Mouse (Mus musculus): Measurements from ENCODE around the gene Flt4. TPM values are rescaled to one million over a fixed set of nuclear protein-coding genes. Genes with fewer than 3 reads are reported as not detected.

Gene Flt4
- polyA plus RNA-seq, 2 experiments: 2.2 to 2.8 TPM

- no peaks in the 10 kb centered on the region for H3K27me3 ChIP-seq (ENCODE audit: control insufficient read depth, insufficient read depth, low read length)
- no peak for TF ChIP-seq EP300 (IDR thresholded peaks at IDR 0.05; ENCODE audit: low read depth)
- no peak for TF ChIP-seq CTCF (IDR thresholded peaks at IDR 0.05; ENCODE audit: low read depth)
- no peak overlapping the region for H3K9ac ChIP-seq (replicated peaks)
- WGBS (ENCODE audit: insufficient replicate concordance): 34% methylated on average over 11 of the region's 11 CpGs
- no peak overlapping the region for H3K27ac ChIP-seq
- peak overlapping the region; percentile 35 for H3K4me2 ChIP-seq (ENCODE audit: low read depth)
- DNase-seq (ENCODE audit: low read depth in 3 of 3, low spot score in 3 of 3): no peak
- peak overlapping the region in 1 of 2 experiments; percentile 28; a peak in 2 of 4 replicates for H3K4me3 ChIP-seq (ENCODE audit: insufficient read depth in 1 of 2, low read depth in 2 of 2, low read length in 2 of 2)
- no peak for ATAC-seq (ENCODE audit: insufficient read depth)
- H3K36me3 ChIP-seq (replicated peaks; ENCODE audit: control insufficient read depth, insufficient read depth, low read depth): no peaks in the 10 kb centered on the region
- H3K4me1 ChIP-seq (replicated peaks; ENCODE audit: control insufficient read depth in 2 of 2, insufficient read depth in 2 of 2, low read length in 1 of 2): peaks cover 11 to 25% of the 10 kb centered on the region in 2 experiments; a peak in 3 of 4 replicates
- no peaks in the 10 kb centered on the region for H3K9me3 ChIP-seq (ENCODE audit: control insufficient read depth, low read length)
These were observed 44.0 kb downstream of the Flt4 start for GRCm38 (mm10) chr11:49653079-49653408.

DNA sequence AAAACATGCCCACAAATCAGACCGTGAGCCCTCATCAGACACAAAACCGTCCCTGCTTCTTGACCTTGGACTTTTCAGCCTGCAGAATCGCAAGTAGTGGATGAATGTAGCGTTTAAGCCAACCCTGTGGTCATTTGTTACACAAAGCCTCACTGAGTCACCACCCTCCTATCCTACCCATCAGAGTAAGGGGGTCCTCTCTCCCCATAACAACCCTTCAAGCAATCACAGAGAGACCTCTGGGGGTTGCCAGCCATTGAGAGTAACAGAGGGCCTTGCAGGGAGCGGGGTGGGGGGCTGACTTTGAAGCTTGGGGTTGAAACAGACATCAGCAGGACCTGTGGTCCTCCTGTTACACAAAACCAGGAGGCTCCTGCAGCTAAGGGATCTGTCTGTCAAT is 45.6 kb downstream of the Flt4 start:
- ATAC-seq (ENCODE audit: insufficient read depth): no peak
- peaks cover 11 to 36% of the 10 kb centered on the region in 2 experiments; a peak in 3 of 4 replicates for H3K4me1 ChIP-seq (replicated peaks; ENCODE audit: control insufficient read depth in 2 of 2, insufficient read depth in 2 of 2, low read length in 1 of 2)

GRCm38 (mm10) chr11:49655501-49655900 is 46.4 kb downstream of the Flt4 start:
- no peak for ATAC-seq (ENCODE audit: insufficient read depth)
- Histone ChIP-seq H3K4me3 (ENCODE audit: insufficient read depth in 1 of 2, low read depth in 2 of 2, low read length in 2 of 2) (no peak overlapping the region), H3K4me2 (ENCODE audit: low read depth) (no peak overlapping the region), H3K36me3 (replicated peaks; ENCODE audit: control insufficient read depth, insufficient read depth, low read depth) (no peaks in the 10 kb centered on the region), H3K4me1 (replicated peaks; ENCODE audit: control insufficient read depth in 2 of 2, insufficient read depth in 2 of 2, low read length in 1 of 2) (peaks cover 11 to 35% of the 10 kb centered on the region in 2 experiments; a peak in 3 of 4 replicates), H3K27ac (no peak overlapping the region), H3K9ac (replicated peaks) (no peak overlapping the region), H3K9me3 (ENCODE audit: control insufficient read depth, low read length) (no peaks in the 10 kb centered on the region), H3K27me3 (ENCODE audit: control insufficient read depth, insufficient read depth, low read length) (no peaks in the 10 kb centered on the region)
- DNase-seq (ENCODE audit: low read depth in 3 of 3, low spot score in 3 of 3): no peak
- TF ChIP-seq EP300 (IDR thresholded peaks at IDR 0.05; ENCODE audit: low read depth) (no peak), CTCF (IDR thresholded peaks at IDR 0.05; ENCODE audit: low read depth) (no peak)

More for the DNA sequence above, 45.6 kb downstream of the Flt4 start:
- H3K36me3 ChIP-seq (replicated peaks; ENCODE audit: control insufficient read depth, insufficient read depth, low read depth): no peaks in the 10 kb centered on the region
- H3K27me3 ChIP-seq (ENCODE audit: control insufficient read depth, insufficient read depth, low read length): no peaks in the 10 kb centered on the region
- WGBS (ENCODE audit: insufficient replicate concordance): 73% methylated on average over 5 of the region's 5 CpGs
- TF ChIP-seq CTCF (IDR thresholded peaks at IDR 0.05; ENCODE audit: low read depth) (no peak), EP300 (IDR thresholded peaks at IDR 0.05; ENCODE audit: low read depth) (no peak)
- no peak for DNase-seq (ENCODE audit: low read depth in 3 of 3, low spot score in 3 of 3)
- H3K4me2 ChIP-seq (ENCODE audit: low read depth): no peak overlapping the region
- H3K4me3 ChIP-seq (ENCODE audit: insufficient read depth in 1 of 2, low read depth in 2 of 2, low read length in 2 of 2): no peak overlapping the region
- no peak overlapping the region for H3K9ac ChIP-seq (replicated peaks)
- H3K27ac ChIP-seq: no peak overlapping the region
- H3K9me3 ChIP-seq (ENCODE audit: control insufficient read depth, low read length): no peaks in the 10 kb centered on the region

DNA sequence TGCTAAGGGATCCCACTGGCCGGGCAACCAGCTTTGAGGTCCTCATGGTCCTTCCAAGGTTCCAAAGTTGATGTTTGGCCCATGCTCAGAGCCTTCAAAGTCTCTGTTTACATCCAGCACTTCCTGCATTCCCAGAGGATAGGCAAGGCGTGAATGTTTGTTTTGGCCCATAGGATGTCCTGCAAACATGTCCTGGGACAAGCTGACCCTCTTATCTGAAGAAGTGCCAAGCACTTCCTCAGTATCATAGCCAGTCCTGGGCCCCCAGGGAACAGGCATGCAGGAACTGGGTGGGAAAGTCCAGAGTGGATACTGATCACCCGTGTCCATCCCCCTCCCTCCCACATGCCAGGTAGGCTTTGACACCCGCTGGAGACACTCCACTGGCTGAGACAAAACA is 49.0 kb downstream of the Flt4 start:
- H3K27ac ChIP-seq: no peak overlapping the region
- no peaks in the 10 kb centered on the region for H3K27me3 ChIP-seq (ENCODE audit: control insufficient read depth, insufficient read depth, low read length)
- H3K9me3 ChIP-seq (ENCODE audit: control insufficient read depth, low read length): no peaks in the 10 kb centered on the region
- TF ChIP-seq EP300 (IDR thresholded peaks at IDR 0.05; ENCODE audit: low read depth): no peak
- TF ChIP-seq CTCF (IDR thresholded peaks at IDR 0.05; ENCODE audit: low read depth): no peak
- H3K4me1 ChIP-seq (replicated peaks; ENCODE audit: control insufficient read depth in 2 of 2, insufficient read depth in 2 of 2, low read length in 1 of 2): peaks cover 0 to 13% of the 10 kb centered on the region in 2 experiments; a peak in 2 of 4 replicates
- 44% methylated on average over 4 of the region's 4 CpGs for WGBS (ENCODE audit: insufficient replicate concordance)
- H3K9ac ChIP-seq (replicated peaks): no peak overlapping the region
- H3K4me2 ChIP-seq (ENCODE audit: low read depth): no peak overlapping the region
- H3K4me3 ChIP-seq (ENCODE audit: insufficient read depth in 1 of 2, low read depth in 2 of 2, low read length in 2 of 2): no peak overlapping the region
- DNase-seq (ENCODE audit: low read depth in 3 of 3, low spot score in 3 of 3): no peak
- no peaks in the 10 kb centered on the region for H3K36me3 ChIP-seq (replicated peaks; ENCODE audit: control insufficient read depth, insufficient read depth, low read depth)
- no peak for ATAC-seq (ENCODE audit: insufficient read depth)

DNA sequence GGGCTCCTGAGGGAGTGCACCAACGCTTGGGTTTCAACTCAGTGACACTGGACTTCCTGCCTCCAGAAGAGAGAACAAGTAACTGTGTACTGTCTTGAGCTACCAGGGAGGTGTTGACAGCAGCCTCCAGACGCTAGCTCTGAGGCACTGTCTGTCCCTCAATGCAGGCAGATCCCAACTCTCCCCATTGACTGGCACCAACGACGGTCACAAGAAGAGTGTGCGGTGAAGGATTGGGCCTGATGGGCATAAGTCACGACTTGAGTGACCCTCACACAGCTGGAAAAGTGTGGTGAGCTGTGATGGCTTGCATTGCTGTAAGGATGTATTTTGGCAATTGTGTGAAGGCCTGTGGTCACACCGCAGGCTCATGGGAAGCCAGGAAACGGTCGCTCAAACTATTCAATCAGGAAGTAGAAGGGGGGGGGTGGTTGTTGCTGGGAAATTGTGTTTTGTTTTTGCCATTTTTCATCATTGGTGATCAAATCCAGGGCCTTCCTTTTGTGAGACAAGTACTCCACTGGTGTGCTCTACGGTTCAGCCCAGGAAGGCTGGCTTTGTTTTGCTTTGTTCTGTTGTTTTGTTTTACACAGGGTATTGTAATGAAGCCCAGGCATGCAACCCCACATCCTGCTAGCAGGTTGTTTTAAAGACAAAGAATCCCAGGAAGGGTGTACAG is 49.9 kb downstream of the Flt4 start:
- peaks cover 0 to 13% of the 10 kb centered on the region in 2 experiments; a peak in 2 of 4 replicates for H3K4me1 ChIP-seq (replicated peaks; ENCODE audit: control insufficient read depth in 2 of 2, insufficient read depth in 2 of 2, low read length in 1 of 2)
- 17% methylated on average over 10 of the region's 10 CpGs for WGBS (ENCODE audit: insufficient replicate concordance)
- no peak overlapping the region for H3K4me2 ChIP-seq (ENCODE audit: low read depth)
- H3K9ac ChIP-seq (replicated peaks): no peak overlapping the region
- H3K4me3 ChIP-seq (ENCODE audit: insufficient read depth in 1 of 2, low read depth in 2 of 2, low read length in 2 of 2): no peak overlapping the region
- DNase-seq (ENCODE audit: low read depth in 3 of 3, low spot score in 3 of 3) (no peak), ATAC-seq (ENCODE audit: insufficient read depth) (no peak)
- H3K27me3 ChIP-seq (ENCODE audit: control insufficient read depth, insufficient read depth, low read length): no peaks in the 10 kb centered on the region
- no peaks in the 10 kb centered on the region for H3K36me3 ChIP-seq (replicated peaks; ENCODE audit: control insufficient read depth, insufficient read depth, low read depth)
- H3K9me3 ChIP-seq (ENCODE audit: control insufficient read depth, low read length): no peaks in the 10 kb centered on the region
- TF ChIP-seq CTCF (IDR thresholded peaks at IDR 0.05; ENCODE audit: low read depth) (no peak), EP300 (IDR thresholded peaks at IDR 0.05; ENCODE audit: low read depth) (no peak)
- H3K27ac ChIP-seq: no peak overlapping the region
